Mouse (Mus musculus): ENCODE measurements around the gene Eif3i. TPM values are rescaled to one million over a fixed set of nuclear protein-coding genes. Genes with fewer than 3 reads are reported as not detected.

Eif3i gene
- total and polyA plus RNA-seq, 3 experiments = 396 to 766 (median 730) TPM

DNA sequence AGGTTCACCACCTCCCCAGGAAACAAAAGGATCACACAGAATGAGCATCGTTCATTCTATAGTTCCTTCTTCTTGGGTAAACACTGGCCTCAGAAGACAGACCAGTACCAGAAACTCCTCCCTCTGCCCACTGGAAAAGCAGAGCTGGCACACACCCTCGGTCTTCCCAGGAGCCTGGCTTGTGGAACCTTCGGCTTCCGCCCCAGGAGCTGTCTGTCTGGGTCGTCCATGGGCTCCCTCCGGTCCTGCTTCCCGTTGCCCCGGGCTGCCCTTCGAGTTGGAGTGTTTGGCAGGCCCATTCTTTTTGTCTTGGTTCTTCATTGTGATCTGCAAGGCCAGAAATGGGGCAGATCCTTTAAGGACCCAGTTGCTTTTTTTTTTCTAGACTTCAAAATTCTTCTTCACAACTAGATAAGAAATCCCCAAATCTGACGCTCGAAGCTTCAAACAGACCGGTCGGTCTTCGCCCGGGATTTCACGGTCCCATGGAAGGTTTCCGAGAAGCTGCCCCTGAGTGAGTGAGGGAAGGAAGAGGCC lies 39.7 kb upstream of the Eif3i start:
- TF ChIP-seq NELFE (IDR thresholded peaks at IDR 0.05; ENCODE audit: low read depth, low read length) (peak; percentile 75; the same call in 1 of the 2 replicates), ZNF384 (IDR thresholded peaks at IDR 0.05; ENCODE audit: low read depth, low read length) (peak; percentile 55), POLR2AphosphoS2 (IDR thresholded peaks at IDR 0.05; ENCODE audit: low read length) (no peak), TBP (IDR thresholded peaks at IDR 0.05; ENCODE audit: low read depth, low read length) (0 out of 2 replicates have a peak, but pooled peaks have one; percentile 57), MAFK (IDR thresholded peaks at IDR 0.05; ENCODE audit: borderline replicate concordance, low read depth, low read length) (no peak), MAX (IDR thresholded peaks at IDR 0.05; ENCODE audit: low read length) (no peak), GABPA (IDR thresholded peaks at IDR 0.05; ENCODE audit: low read depth, low read length) (no peak), SIN3A (IDR thresholded peaks at IDR 0.05; ENCODE audit: low read length) (no peak), ELF1 (IDR thresholded peaks at IDR 0.05; ENCODE audit: low read depth, low read length) (no peak), UBTF (IDR thresholded peaks at IDR 0.05; ENCODE audit: borderline replicate concordance, insufficient read depth, low read depth, low read length) (no peak), JUND (IDR thresholded peaks at IDR 0.05; ENCODE audit: low read depth, low read length) (no peak), RCOR1 (IDR thresholded peaks at IDR 0.05; ENCODE audit: low read depth, low read length) (0 out of 2 replicates have a peak, but pooled peaks have one; percentile 6)
- Histone ChIP-seq H3K4me3 (ENCODE audit: control insufficient read depth in 1 of 2, insufficient read depth in 1 of 2, low read depth in 2 of 2, low read length in 2 of 2) (peak overlapping the region; percentile 73 to 91), H3K9me3 (replicated peaks; ENCODE audit: insufficient read depth, low read length) (no peaks in the 10 kb centered on the region), H3K36me3 (ENCODE audit: control insufficient read depth in 1 of 2, insufficient read depth in 2 of 2, low read length in 2 of 2) (peaks cover 6 to 11% of the 10 kb centered on the region in 2 experiments; a peak in 3 of 4 replicates), H3K27me3 (ENCODE audit: control insufficient read depth in 1 of 2, insufficient read depth in 2 of 2, low read length in 2 of 2) (no peaks in the 10 kb centered on the region), H3K9ac (ENCODE audit: control insufficient read depth, low read depth, low read length, poor library complexity, severe bottlenecking) (peak overlapping the region; percentile 98), H3K79me2 (ENCODE audit: control insufficient read depth, insufficient read depth, low read length, poor library complexity) (peaks cover 20% of the 10 kb centered on the region), H3K27ac (ENCODE audit: control insufficient read depth, low read depth, low read length) (peak overlapping the region; percentile 72), H3K4me1 (ENCODE audit: control insufficient read depth in 1 of 2, insufficient read depth in 2 of 2, low read length in 2 of 2) (peaks cover 0 to 20% of the 10 kb centered on the region in 2 experiments; a peak in 2 of 4 replicates)
- DNase-seq (ENCODE audit: low read depth, low spot score) = no peak

DNA sequence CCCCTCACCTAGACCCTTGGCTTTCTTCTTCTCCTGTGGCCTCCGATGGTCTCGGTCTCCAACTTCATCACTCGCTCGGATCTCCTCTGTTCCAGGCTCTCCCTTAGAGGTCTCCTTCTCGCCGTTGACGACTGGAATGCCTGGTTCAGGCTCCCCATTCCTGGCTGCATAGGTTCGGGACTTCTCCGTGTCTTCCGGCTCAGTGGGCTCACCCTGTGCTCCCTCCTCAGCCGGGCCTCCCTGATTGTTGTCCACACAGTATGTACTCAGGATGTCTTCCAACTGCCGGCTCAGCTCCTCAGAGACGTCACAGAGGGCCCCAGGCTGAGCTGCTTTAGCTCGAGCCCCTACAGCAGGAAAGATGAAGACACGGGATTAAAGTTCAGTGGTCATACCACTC lies 38.8 kb upstream of the Eif3i start:
- H3K4me1 ChIP-seq (ENCODE audit: control insufficient read depth in 1 of 2, insufficient read depth in 2 of 2, low read length in 2 of 2) = peaks cover 2 to 23% of the 10 kb centered on the region in 2 experiments; a peak in 3 of 4 replicates
- H3K9me3 ChIP-seq (replicated peaks; ENCODE audit: insufficient read depth, low read length) = no peaks in the 10 kb centered on the region
- peak overlapping the region; percentile 98 for H3K9ac ChIP-seq (ENCODE audit: control insufficient read depth, low read depth, low read length, poor library complexity, severe bottlenecking)
- H3K27me3 ChIP-seq (ENCODE audit: control insufficient read depth in 1 of 2, insufficient read depth in 2 of 2, low read length in 2 of 2) = no peaks in the 10 kb centered on the region
- H3K79me2 ChIP-seq (ENCODE audit: control insufficient read depth, insufficient read depth, low read length, poor library complexity) = peaks cover 20% of the 10 kb centered on the region
- DNase-seq (ENCODE audit: low read depth, low spot score) = no peak
- TF ChIP-seq NRF1 (IDR thresholded peaks at IDR 0.05; ENCODE audit: insufficient read depth, low read depth, low read length, poor library complexity, severe bottlenecking) = no peak
- no peak for TF ChIP-seq GATA1 (IDR thresholded peaks at IDR 0.05; ENCODE audit: low read depth, low read length)
- no peak for TF ChIP-seq MAFK (IDR thresholded peaks at IDR 0.05; ENCODE audit: borderline replicate concordance, low read depth, low read length)
- no peak for TF ChIP-seq CHD1 (IDR thresholded peaks at IDR 0.05; ENCODE audit: low read depth, low read length)
- no peak for TF ChIP-seq ETS1 (IDR thresholded peaks at IDR 0.05; ENCODE audit: low read depth, low read length)
- TF ChIP-seq ZKSCAN1 (IDR thresholded peaks at IDR 0.05; ENCODE audit: low read depth, low read length) = no peak
- TF ChIP-seq ZNF384 (IDR thresholded peaks at IDR 0.05; ENCODE audit: low read depth, low read length) = no peak
- TF ChIP-seq USF2 (IDR thresholded peaks at IDR 0.05; ENCODE audit: borderline replicate concordance in 1 of 2, insufficient read depth in 1 of 2, low read depth in 1 of 2, low read length in 2 of 2) = no peak
- no peak for TF ChIP-seq MYC (IDR thresholded peaks at IDR 0.05; ENCODE audit: low read depth, low read length)
- TF ChIP-seq RCOR1 (IDR thresholded peaks at IDR 0.05; ENCODE audit: low read depth, low read length) = no peak
- no peak for TF ChIP-seq MYB (IDR thresholded peaks at IDR 0.05; ENCODE audit: low read depth, low read length)
- TF ChIP-seq NELFE (IDR thresholded peaks at IDR 0.05; ENCODE audit: low read depth, low read length) = no peak
- H3K27ac ChIP-seq (ENCODE audit: control insufficient read depth, low read depth, low read length) = no peak overlapping the region
- H3K4me3 ChIP-seq (ENCODE audit: control insufficient read depth in 1 of 2, insufficient read depth in 1 of 2, low read depth in 2 of 2, low read length in 2 of 2) = peak overlapping the region in 1 of 2 experiments; percentile 91; a peak in 1 of 4 replicates
- H3K36me3 ChIP-seq (ENCODE audit: control insufficient read depth in 1 of 2, insufficient read depth in 2 of 2, low read length in 2 of 2) = peaks cover 8 to 17% of the 10 kb centered on the region in 2 experiments
